Mouse (Mus musculus): ENCODE measurements around the gene Ubtd2.

Ubtd2 gene

GRCm38 (mm10) chr11:32518770-32519169, 63.6 kb downstream of the Ubtd2 start:
- DNase-seq (ENCODE audit: low spot score in 2 of 2): no peak

GRCm38 (mm10) chr11:32519354-32519753, 64.2 kb downstream of the Ubtd2 start:
- no peak for DNase-seq (ENCODE audit: low spot score in 2 of 2)

- DNase-seq (ENCODE audit: low spot score in 2 of 2): no peak
Observed at GRCm38 (mm10) chr11:32521246-32521645, 66.1 kb downstream of the Ubtd2 start.

GRCm38 (mm10) chr11:32524122-32524920, 69.2 kb downstream of the Ubtd2 start:
- no peak for DNase-seq (ENCODE audit: low spot score in 2 of 2)

GRCm38 (mm10) chr11:32527006-32527405, 71.8 kb downstream of the Ubtd2 start:
- DNase-seq (ENCODE audit: low spot score in 2 of 2): no peak

GRCm38 (mm10) chr11:32530151-32530550, 75.0 kb downstream of the Ubtd2 start:
- no peak for DNase-seq (ENCODE audit: low spot score in 2 of 2)

GRCm38 (mm10) chr11:32531871-32532764, 76.9 kb downstream of the Ubtd2 start, which contains the start of gene Efcab9:
Gene Efcab9, minus strand, starts transcription at chr11:32532081.
- no peak for DNase-seq (ENCODE audit: low spot score in 2 of 2)

- peak; percentile 84 to 90 for DNase-seq (ENCODE audit: low spot score in 2 of 2)
Observed at GRCm38 (mm10) chr11:32532765-32533481, 77.8 kb downstream of the Ubtd2 start, which contains the start of gene Stk10. Gene Stk10, plus strand, starts transcription at chr11:32533305.

GRCm38 (mm10) chr11:32533482-32534261, 78.5 kb downstream of the Ubtd2 start:
- DNase-seq (ENCODE audit: low spot score in 2 of 2): peak; percentile 38 to 54

GRCm38 (mm10) chr11:32534453-32535075, 79.4 kb downstream of the Ubtd2 start:
- no peak for DNase-seq (ENCODE audit: low spot score in 2 of 2)

- DNase-seq (ENCODE audit: low spot score in 2 of 2): no peak
Observed at GRCm38 (mm10) chr11:32535646-32536045, 80.5 kb downstream of the Ubtd2 start.

GRCm38 (mm10) chr11:32536954-32537353, 81.8 kb downstream of the Ubtd2 start:
- DNase-seq (ENCODE audit: low spot score in 2 of 2): no peak

- no peak for DNase-seq (ENCODE audit: low spot score in 2 of 2)
Observed at GRCm38 (mm10) chr11:32538435-32538834, 83.3 kb downstream of the Ubtd2 start.

- no peak for DNase-seq (ENCODE audit: low spot score in 2 of 2)
Observed at GRCm38 (mm10) chr11:32538846-32539245, 83.7 kb downstream of the Ubtd2 start.

- no peak for DNase-seq (ENCODE audit: low spot score in 2 of 2)
Observed at GRCm38 (mm10) chr11:32539717-32540116, 84.5 kb downstream of the Ubtd2 start.

- no peak for DNase-seq (ENCODE audit: low spot score in 2 of 2)
Observed at GRCm38 (mm10) chr11:32540463-32540862, 85.3 kb downstream of the Ubtd2 start.

GRCm38 (mm10) chr11:32542181-32542580, 87.0 kb downstream of the Ubtd2 start:
- DNase-seq (ENCODE audit: low spot score in 2 of 2): no peak

- no peak for DNase-seq (ENCODE audit: low spot score in 2 of 2)
Observed at GRCm38 (mm10) chr11:32542687-32543411, 87.7 kb downstream of the Ubtd2 start.

- no peak for DNase-seq (ENCODE audit: low spot score in 2 of 2)
Observed at GRCm38 (mm10) chr11:32544041-32544440, 88.9 kb downstream of the Ubtd2 start.

- no peak for DNase-seq (ENCODE audit: low spot score in 2 of 2)
Observed at GRCm38 (mm10) chr11:32544497-32544896, 89.3 kb downstream of the Ubtd2 start.
